Mouse (Mus musculus) megakaryocyte, embryonic 14.5 days (primary cell): ENCODE data around the gene Slc41a1.

ENCODE experiments used
- FLI1 ChIP-seq: IDR thresholded peaks from 2 replicates; pipeline ENCODE4 v1.6.1; 2012; ENCODE audit warnings: low read length, inconsistent platforms, mixed read lengths
- GATA1 ChIP-seq: IDR thresholded peaks from 3 replicates; pipeline ENCODE4 v1.6.1; 2012; ENCODE audit warnings: mixed read lengths, low read length, inconsistent platforms, borderline replicate concordance

DNA sequence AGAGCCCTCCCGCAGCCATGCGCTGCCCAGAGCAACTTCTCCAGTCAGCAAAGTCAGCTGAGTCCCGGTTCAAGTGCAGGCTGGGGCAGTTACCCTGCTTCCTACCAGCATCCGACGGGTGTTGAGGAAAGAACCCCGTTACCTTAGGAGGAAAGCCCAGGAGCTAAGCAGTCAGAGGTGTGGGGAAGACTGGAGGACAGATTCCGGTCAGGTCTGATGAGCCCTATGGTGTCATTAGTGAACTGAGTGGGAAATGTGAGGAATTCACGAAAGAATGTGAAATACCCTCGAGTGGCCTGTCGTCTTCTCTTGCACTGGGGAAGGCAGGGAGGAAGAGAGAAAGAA is 40.6 kb downstream of the Slc41a1 start:
- no peak for TF ChIP-seq GATA1
- no peak for TF ChIP-seq FLI1
